Mouse (Mus musculus): Measurements from ENCODE around the gene Cmtm1.
A peak's percentile ranks its signal among the peaks of the same experiment; 100 is the strongest.
"Not testable (repeated sequence)": the region's sequence is repeated elsewhere in the genome, so short reads cannot be mapped to it uniquely, and the experiment has no call there.

Cmtm1 gene

GRCm38 (mm10) chr8:104321267-104321666 is 11.3 kb upstream of the Cmtm1 start, which contains the start of gene Gm11020:
Gm11020 (plus strand) TSS chr8:104321567.
- DNase-seq (ENCODE audit: low spot score in 2 of 2): not testable (repeated sequence)

- DNase-seq (ENCODE audit: low spot score in 2 of 2): no peak
These were observed 3.4 kb upstream of the Cmtm1 start for GRCm38 (mm10) chr8:104313311-104313710.

- not testable (repeated sequence) for DNase-seq (ENCODE audit: low spot score in 2 of 2)
These were observed 2.1 kb upstream of the Cmtm1 start for GRCm38 (mm10) chr8:104312023-104312422.

GRCm38 (mm10) chr8:104308341-104308740 is 1.6 kb downstream of the Cmtm1 start:
- not testable (repeated sequence) for DNase-seq (ENCODE audit: low spot score in 2 of 2)

DNA sequence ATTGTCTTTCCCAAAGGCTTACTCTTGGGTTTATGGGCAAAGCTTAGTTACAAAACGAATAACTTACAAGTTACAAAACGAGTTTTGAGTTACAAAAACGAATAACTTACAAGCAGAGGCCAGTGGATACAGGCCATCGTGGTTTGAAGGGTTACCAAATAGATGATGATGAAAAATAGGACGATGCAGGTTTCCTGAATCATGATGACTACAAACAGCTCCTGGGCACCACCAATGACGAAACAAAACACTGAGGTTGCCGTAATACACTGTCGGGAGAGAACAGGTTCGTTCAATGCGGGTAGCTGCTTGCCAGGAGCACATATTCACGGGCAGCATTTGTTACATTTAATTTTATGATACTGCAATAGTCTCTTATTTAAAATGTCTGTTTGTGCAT is 5.0 kb downstream of the Cmtm1 start:
- no peak for DNase-seq (ENCODE audit: low spot score in 2 of 2)

DNA sequence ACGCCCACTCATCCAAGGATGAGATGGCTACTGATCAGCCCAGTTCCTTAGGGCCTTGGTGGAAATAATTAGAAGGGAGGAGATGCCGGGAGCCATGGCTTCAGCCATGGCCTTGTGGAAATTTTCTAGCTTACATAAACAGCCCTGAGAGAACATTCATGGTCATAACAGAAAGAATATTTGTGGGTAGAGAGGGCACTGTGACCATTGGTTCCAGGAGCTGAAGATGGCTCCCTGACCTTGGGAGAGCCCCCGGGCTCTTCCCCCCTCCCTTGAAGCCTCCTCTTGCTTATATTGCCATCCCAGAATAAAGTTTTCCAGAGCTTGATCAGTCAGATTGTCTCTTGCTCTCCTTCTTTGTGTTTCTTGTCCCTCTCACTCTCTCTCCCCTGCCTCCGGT is 7.4 kb downstream of the Cmtm1 start:
- DNase-seq (ENCODE audit: low spot score in 2 of 2): not testable (repeated sequence)

GRCm38 (mm10) chr8:104301577-104301976 is 8.4 kb downstream of the Cmtm1 start:
- DNase-seq (ENCODE audit: low spot score in 2 of 2): not testable (repeated sequence)

GRCm38 (mm10) chr8:104294396-104294795 is 15.5 kb downstream of the Cmtm1 start:
- DNase-seq (ENCODE audit: low spot score in 2 of 2): no peak

DNA sequence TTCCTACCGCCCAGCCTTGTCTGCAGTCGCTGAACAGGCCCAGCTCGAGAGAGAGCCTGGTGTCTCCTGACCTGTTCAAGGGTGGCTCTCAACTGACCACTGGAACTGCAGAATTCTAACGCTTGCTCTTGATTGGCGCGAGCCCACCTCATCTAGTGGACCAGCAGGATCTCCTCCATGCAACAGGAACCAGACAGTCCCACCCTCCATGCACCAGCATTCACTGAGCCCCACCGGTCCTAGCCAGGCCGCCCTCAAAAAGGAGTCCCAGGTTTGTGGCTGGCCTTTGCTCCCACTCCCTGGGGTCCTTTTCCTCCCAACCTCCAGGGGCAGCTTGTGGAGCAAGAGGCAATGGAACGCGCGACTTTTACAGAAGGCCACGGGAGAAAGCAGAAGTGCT is 16.9 kb downstream of the Cmtm1 start, which contains the start of gene Cmtm2a:
Gene Cmtm2a (minus strand): TSS at position 101 of the 400 bp plus-strand sequence.
- not testable (repeated sequence) for DNase-seq (ENCODE audit: low spot score in 2 of 2)

- DNase-seq (ENCODE audit: low spot score in 2 of 2): no peak
These were observed 41.0 kb downstream of the Cmtm1 start for GRCm38 (mm10) chr8:104268937-104269440.

DNA sequence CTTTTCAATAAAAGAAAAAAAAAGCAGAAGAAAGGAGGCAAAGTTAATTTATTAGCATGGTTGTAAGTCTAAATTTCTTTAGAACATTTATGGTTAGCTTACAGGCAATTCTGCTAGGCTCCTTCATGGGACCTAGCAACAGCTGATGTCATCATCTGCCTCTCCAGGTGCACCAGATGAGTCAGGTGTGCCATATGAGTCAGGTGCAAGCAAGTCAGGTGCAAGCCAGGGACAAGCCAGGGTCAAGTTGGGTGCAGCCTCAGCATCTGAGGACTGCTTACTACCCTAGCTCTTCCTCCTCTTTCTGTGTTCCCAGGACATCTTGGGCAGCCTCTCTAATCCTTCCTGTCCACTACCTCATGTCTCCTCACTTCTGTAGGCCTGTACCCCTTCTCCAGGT is 41.6 kb downstream of the Cmtm1 start:
- no peak for DNase-seq (ENCODE audit: low spot score in 2 of 2)

DNA sequence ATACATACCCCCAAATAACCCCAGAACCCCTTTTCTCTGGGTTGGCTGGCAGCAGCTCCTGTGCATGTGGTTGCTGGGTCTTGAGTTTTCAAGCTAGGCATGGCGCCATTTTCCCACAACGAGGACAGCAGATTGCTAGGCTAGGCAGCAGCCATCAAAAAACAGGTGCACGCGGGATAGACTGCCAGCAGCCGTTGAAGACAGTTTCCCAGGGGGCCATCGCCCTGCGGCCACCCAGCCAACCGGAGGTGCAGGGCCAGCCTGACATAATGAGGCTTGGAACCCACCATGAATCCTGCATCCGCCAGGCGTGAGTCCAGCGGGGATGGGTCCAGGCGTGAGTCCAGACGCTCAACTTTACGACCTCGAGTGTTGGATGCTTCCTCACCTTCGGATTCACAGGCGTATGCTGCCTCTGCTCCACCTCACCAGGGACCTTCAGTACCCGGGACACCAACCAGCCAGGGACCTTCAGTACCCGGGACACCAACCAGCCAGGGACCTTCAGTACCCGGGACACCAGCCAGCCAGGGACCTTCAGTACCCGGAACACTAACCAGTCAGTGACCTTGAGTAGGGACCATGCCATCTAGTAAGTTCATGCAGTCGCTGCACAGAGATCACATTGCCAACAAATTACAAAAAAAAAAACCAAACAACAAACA is 45.5 kb downstream of the Cmtm1 start:
- not testable (repeated sequence) for DNase-seq (ENCODE audit: low spot score in 2 of 2)

DNA sequence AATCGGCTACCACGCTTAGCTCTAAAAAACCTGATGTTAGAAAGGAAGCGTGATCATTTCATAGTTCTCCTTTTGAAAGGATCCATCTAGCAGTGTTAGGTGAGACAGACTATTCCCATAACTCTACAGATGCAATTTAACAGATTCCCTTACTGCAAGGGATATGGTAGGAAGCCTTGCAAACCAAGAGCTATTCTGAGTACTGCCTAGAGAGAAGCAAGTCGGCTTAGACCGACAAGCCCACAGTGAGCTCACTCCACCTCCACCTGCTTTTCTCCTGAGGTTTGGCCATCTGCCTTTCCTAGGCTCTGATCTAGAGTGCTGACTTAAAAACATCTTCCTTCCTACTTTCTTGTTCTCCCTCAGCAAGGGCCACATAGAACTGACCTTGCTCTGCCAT is 48.1 kb downstream of the Cmtm1 start:
- not testable (repeated sequence) for DNase-seq (ENCODE audit: low spot score in 2 of 2)

DNA sequence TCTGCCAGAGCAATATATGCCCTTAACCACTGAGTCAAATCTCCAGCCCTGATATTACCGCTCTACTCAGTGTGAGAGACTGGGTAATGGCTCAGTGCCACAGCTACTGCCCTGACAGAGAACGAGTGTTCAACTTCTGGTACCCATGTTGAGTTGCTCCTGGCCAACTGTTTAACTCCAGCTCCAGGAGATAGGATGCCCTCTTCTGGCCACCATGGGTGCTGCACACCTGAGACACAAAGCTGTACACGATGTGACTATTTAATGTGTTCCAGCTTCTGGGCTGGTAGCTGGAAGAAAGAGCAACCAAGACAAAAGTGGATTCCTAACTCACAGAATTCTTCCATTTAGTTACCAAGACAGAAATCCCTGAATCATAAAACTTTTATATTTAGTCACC is 56.9 kb downstream of the Cmtm1 start:
- DNase-seq (ENCODE audit: low spot score in 2 of 2): no peak

GRCm38 (mm10) chr8:104251461-104251860 is 58.5 kb downstream of the Cmtm1 start:
- DNase-seq (ENCODE audit: low spot score in 2 of 2): no peak

GRCm38 (mm10) chr8:104250439-104251367 is 59.2 kb downstream of the Cmtm1 start, which contains the start of gene Cklf:
Cklf (plus strand) TSS chr8:104250861.
- DNase-seq (ENCODE audit: low spot score in 2 of 2): peak; percentile 78 to 86

GRCm38 (mm10) chr8:104249442-104249996 is 60.4 kb downstream of the Cmtm1 start:
- no peak for DNase-seq (ENCODE audit: low spot score in 2 of 2)

DNA sequence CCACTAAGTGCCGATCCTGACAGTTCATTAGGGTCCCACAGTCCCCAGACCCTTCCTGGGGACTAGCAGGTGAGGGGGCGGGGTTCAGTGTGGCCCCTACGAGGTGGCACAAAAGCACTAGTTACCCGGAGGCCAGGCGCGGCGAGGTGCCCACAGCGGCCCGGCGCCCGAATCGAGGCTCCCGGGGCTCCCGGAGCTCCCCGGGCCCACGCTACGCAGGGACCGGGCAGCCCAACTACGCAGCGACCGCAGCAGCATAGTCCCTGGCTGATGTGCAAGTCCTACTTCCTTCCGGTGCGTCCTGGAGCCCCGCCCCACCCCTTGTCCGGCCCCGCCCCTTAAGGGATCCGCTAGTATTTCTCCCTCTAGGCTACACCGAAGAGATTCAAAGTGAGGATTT is 61.7 kb downstream of the Cmtm1 start, which contains the start of gene Tk2:
Gene Tk2 (minus strand): TSS at position 283 of the 400 bp plus-strand sequence.
- DNase-seq (ENCODE audit: low spot score in 2 of 2): peak; percentile 53 to 72

- DNase-seq (ENCODE audit: low spot score in 2 of 2): no peak
These were observed 62.1 kb downstream of the Cmtm1 start for GRCm38 (mm10) chr8:104247908-104248275.

DNA sequence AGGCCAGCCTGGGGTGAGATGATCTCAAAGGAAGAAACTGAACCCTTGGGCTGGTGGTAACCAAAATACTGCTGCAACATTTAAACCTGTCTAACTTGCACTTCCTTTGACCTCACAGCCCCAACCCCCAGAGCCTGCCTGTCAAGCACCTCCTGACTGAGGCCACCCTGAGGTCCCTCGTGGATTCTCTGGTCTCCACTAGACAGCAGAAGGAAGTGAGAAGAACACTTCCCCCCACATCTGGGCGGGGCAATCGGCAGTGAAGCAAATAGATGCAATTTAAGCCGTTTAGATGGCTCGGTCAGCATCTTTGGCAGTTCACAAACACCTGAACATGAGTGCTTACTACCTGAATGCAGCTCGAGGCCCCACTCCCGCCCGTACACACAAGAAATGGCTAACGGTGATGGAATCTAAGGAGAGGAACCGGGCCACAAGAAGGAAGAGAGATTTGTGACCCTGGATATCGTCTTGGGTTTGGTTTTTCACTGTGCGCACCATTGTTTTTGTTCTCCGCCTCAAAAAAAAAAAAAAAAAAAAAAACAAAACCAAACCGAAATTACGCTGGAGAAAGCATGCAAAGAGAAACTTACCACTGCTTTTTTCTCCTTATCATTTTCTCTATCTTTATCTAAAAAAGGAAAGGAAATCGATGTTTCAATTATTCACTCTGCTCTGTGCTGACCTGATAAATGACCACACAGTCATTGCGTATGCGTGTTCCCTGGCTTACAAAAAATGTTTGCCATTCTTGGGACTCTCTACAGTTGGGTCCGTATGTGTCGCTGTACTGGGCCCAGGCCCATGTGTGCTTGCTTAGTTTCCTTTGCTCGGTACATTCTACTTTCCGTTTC is 62.7 kb downstream of the Cmtm1 start:
- peak in 1 of 2 experiments; percentile 16 for DNase-seq (ENCODE audit: low spot score in 2 of 2)

- DNase-seq (ENCODE audit: low spot score in 2 of 2): no peak
These were observed 63.3 kb downstream of the Cmtm1 start for GRCm38 (mm10) chr8:104246621-104247020.

All from urinary bladder, postnatal 36 days (tissue).